Mouse (Mus musculus) MEL (cell line): ENCODE results near the gene Minos1. TPM values are rescaled to one million over a fixed set of nuclear protein-coding genes. Genes with fewer than 3 reads are reported as not detected.

Source experiments
- DNase-seq: peaks from one replicate; pipeline ENCODE4 v3.0.0; 2011; ENCODE audit warnings: low read depth, low spot score
- H3K27ac ChIP-seq: 2 replicates; pipeline ENCODE4 v1.5.1; 2012; ENCODE audit warnings: low read depth, mild to moderate bottlenecking, control low read depth, low read length, moderate library complexity; ENCODE audit not compliant: control insufficient read depth
- H3K27me3 ChIP-seq, 2 experiments: fragments of 150-350 bp in 1 of 2; sonication (generic) in 1 of 2; 2 replicates each; pipeline ENCODE4 v1.6.1; 2012; ENCODE audit warnings: low read length in 2 of 2, mild to moderate bottlenecking in 2 of 2, improper control_type of control experiment in 1 of 2, moderate library complexity in 1 of 2; ENCODE audit not compliant: insufficient read depth in 2 of 2, control insufficient read depth in 1 of 2
- H3K36me3 ChIP-seq, 2 experiments: 2 replicates each; pipeline ENCODE4 v1.6.1; 2012 to 2014; ENCODE audit warnings: low read length in 2 of 2, improper control_type of control experiment in 1 of 2, inconsistent platforms in 1 of 2, mild to moderate bottlenecking in 1 of 2; ENCODE audit not compliant: insufficient read depth in 2 of 2, control insufficient read depth in 1 of 2
- H3K4me1 ChIP-seq, 2 experiments: fragments of 150-350 bp in 1 of 2; sonication (generic) in 1 of 2; 2 replicates each; pipeline ENCODE4 v1.6.1; 2012; ENCODE audit warnings: low read length in 2 of 2, improper control_type of control experiment in 1 of 2, mild to moderate bottlenecking in 1 of 2; ENCODE audit not compliant: insufficient read depth in 2 of 2, control insufficient read depth in 1 of 2
- H3K4me3 ChIP-seq, 2 experiments: fragments of 150-350 bp in 1 of 2; sonication (generic) in 1 of 2; 2 replicates each; pipeline ENCODE4 v1.5.1; 2012; ENCODE audit warnings: low read depth in 2 of 2, low read length in 2 of 2, mild to moderate bottlenecking in 2 of 2, moderate library complexity in 2 of 2, control low read depth in 1 of 2, improper control_type of control experiment in 1 of 2; ENCODE audit not compliant: control insufficient read depth in 1 of 2, insufficient read depth in 1 of 2
- H3K79me2 ChIP-seq: 2 replicates; pipeline ENCODE4 v1.6.1; 2012; ENCODE audit warnings: mild to moderate bottlenecking, low read length, moderate library complexity; ENCODE audit not compliant: control insufficient read depth, poor library complexity, insufficient read depth
- H3K9ac ChIP-seq: 2 replicates; pipeline ENCODE4 v1.6.1; 2012; ENCODE audit warnings: low read depth, mild to moderate bottlenecking, control low read depth, low read length, moderate library complexity; ENCODE audit not compliant: control insufficient read depth, poor library complexity, severe bottlenecking
- H3K9me3 ChIP-seq: fragments of 150-350 bp; sonication (generic); replicated peaks from 2 replicates; pipeline ENCODE4 v1.6.1; 2012; ENCODE audit warnings: mild to moderate bottlenecking, low read length, improper control_type of control experiment, moderate library complexity; ENCODE audit not compliant: insufficient read depth
- BHLHE40 ChIP-seq: IDR thresholded peaks from 2 replicates; pipeline ENCODE4 v1.6.1; 2012; ENCODE audit warnings: low read depth, mild to moderate bottlenecking, inconsistent platforms, low read length, improper control_type of control experiment, borderline replicate concordance
- CHD1 ChIP-seq: IDR thresholded peaks from 2 replicates; pipeline ENCODE4 v1.6.1; 2012; ENCODE audit warnings: low read depth, mild to moderate bottlenecking, inconsistent platforms, low read length, improper control_type of control experiment
- CHD2 ChIP-seq: IDR thresholded peaks from 2 replicates; pipeline ENCODE4 v1.6.1; 2011; ENCODE audit warnings: low read length, improper control_type of control experiment
- CTCF ChIP-seq, 3 experiments: IDR thresholded peaks in 2 of 3; conservative IDR thresholded peaks in 1 of 3; 2 replicates each; pipeline ENCODE4 v1.5.1; 2011 to 2012; ENCODE audit warnings: low read length in 3 of 3, low read depth in 2 of 3, mild to moderate bottlenecking in 2 of 3, improper control_type of control experiment in 1 of 3, inconsistent platforms in 1 of 3, mixed read lengths in 1 of 3, moderate library complexity in 1 of 3; ENCODE audit not compliant: control insufficient read depth in 1 of 3, insufficient read depth in 1 of 3, poor library complexity in 1 of 3, severe bottlenecking in 1 of 3
- E2F4 ChIP-seq: IDR thresholded peaks from 2 replicates; pipeline ENCODE4 v1.6.1; 2011; ENCODE audit warnings: low read depth, low read length, improper control_type of control experiment, borderline replicate concordance
- ELF1 ChIP-seq: IDR thresholded peaks from 2 replicates; pipeline ENCODE4 v1.6.1; 2014; ENCODE audit warnings: low read depth, mild to moderate bottlenecking, inconsistent platforms, low read length, improper control_type of control experiment, moderate library complexity
- ETS1 ChIP-seq: IDR thresholded peaks from 2 replicates; pipeline ENCODE4 v1.6.1; 2012; ENCODE audit warnings: low read depth, mild to moderate bottlenecking, inconsistent platforms, low read length, improper control_type of control experiment, moderate library complexity
- GATA1 ChIP-seq: IDR thresholded peaks from 2 replicates; pipeline ENCODE4 v1.6.1; 2011; ENCODE audit warnings: low read depth, low read length, improper control_type of control experiment
- HCFC1 ChIP-seq: IDR thresholded peaks from 2 replicates; pipeline ENCODE4 v1.6.1; 2012; ENCODE audit warnings: low read depth, mild to moderate bottlenecking, inconsistent platforms, low read length, improper control_type of control experiment, moderate library complexity
- JUND ChIP-seq: IDR thresholded peaks from 2 replicates; pipeline ENCODE4 v1.6.1; 2011; ENCODE audit warnings: low read depth, mild to moderate bottlenecking, improper control_type of control experiment, low read length
- MAFK ChIP-seq: IDR thresholded peaks from 2 replicates; pipeline ENCODE4 v1.6.1; 2011; ENCODE audit warnings: low read depth, mild to moderate bottlenecking, low read length, improper control_type of control experiment, borderline replicate concordance
- MAZ ChIP-seq: IDR thresholded peaks from 2 replicates; pipeline ENCODE4 v1.6.1; 2012; ENCODE audit warnings: low read depth, mild to moderate bottlenecking, inconsistent platforms, low read length, improper control_type of control experiment
- MEF2A ChIP-seq: IDR thresholded peaks from 2 replicates; pipeline ENCODE4 v1.6.1; 2014; ENCODE audit warnings: low read depth, mild to moderate bottlenecking, inconsistent platforms, low read length, improper control_type of control experiment; ENCODE audit not compliant: poor library complexity, insufficient replicate concordance, severe bottlenecking; ENCODE audit errors: extremely low read depth
- MXI1 ChIP-seq: IDR thresholded peaks from 2 replicates; pipeline ENCODE4 v1.6.1; 2011; ENCODE audit warnings: mild to moderate bottlenecking, low read depth, low read length, improper control_type of control experiment
- MYC ChIP-seq: IDR thresholded peaks from 2 replicates; pipeline ENCODE4 v1.6.1; 2011; ENCODE audit warnings: low read depth, mild to moderate bottlenecking, low read length, improper control_type of control experiment, moderate library complexity
- NRF1 ChIP-seq: IDR thresholded peaks from 2 replicates; pipeline ENCODE4 v1.6.1; 2014; ENCODE audit warnings: low read depth, mild to moderate bottlenecking, inconsistent platforms, low read length, improper control_type of control experiment, moderate library complexity; ENCODE audit not compliant: poor library complexity, insufficient read depth, severe bottlenecking
- POLR2A ChIP-seq, 2 experiments: IDR thresholded peaks; 2 replicates each; pipeline ENCODE4 v1.6.1; 2011 to 2012; ENCODE audit warnings: low read length in 2 of 2, mild to moderate bottlenecking in 2 of 2, control low read depth in 1 of 2, improper control_type of control experiment in 1 of 2, low read depth in 1 of 2, moderate library complexity in 1 of 2; ENCODE audit not compliant: control insufficient read depth in 1 of 2, insufficient read depth in 1 of 2, poor library complexity in 1 of 2
- POLR2AphosphoS5 ChIP-seq: IDR thresholded peaks from 2 replicates; pipeline ENCODE4 v1.6.1; 2012; ENCODE audit warnings: low read depth, borderline replicate concordance, mild to moderate bottlenecking, inconsistent platforms, low read length, moderate library complexity, mixed read lengths
- RAD21 ChIP-seq: IDR thresholded peaks from 2 replicates; pipeline ENCODE4 v1.6.1; 2011; ENCODE audit warnings: mild to moderate bottlenecking, low read depth, low read length, improper control_type of control experiment
- SIN3A ChIP-seq: IDR thresholded peaks from 2 replicates; pipeline ENCODE4 v1.6.1; 2012; ENCODE audit warnings: low read length, improper control_type of control experiment, inconsistent platforms
- TAL1 ChIP-seq: IDR thresholded peaks from 2 replicates; pipeline ENCODE4 v1.6.1; 2012; ENCODE audit warnings: mild to moderate bottlenecking, inconsistent platforms, low read length, moderate library complexity, mixed read lengths
- TBP ChIP-seq: IDR thresholded peaks from 2 replicates; pipeline ENCODE4 v1.8.0; 2011; ENCODE audit warnings: low read depth, low read length, improper control_type of control experiment
- UBTF ChIP-seq: IDR thresholded peaks from 2 replicates; pipeline ENCODE4 v1.6.1; 2012; ENCODE audit warnings: low read depth, mild to moderate bottlenecking, inconsistent platforms, low read length, improper control_type of control experiment, moderate library complexity, borderline replicate concordance; ENCODE audit not compliant: insufficient read depth
- USF1 ChIP-seq: IDR thresholded peaks from 2 replicates; pipeline ENCODE4 v1.6.1; 2014; ENCODE audit warnings: low read depth, mild to moderate bottlenecking, inconsistent platforms, low read length, improper control_type of control experiment, moderate library complexity
- USF2 ChIP-seq, 2 experiments: IDR thresholded peaks; 2 replicates each; pipeline ENCODE4 v1.6.1; 2011 to 2012; ENCODE audit warnings: improper control_type of control experiment in 2 of 2, low read length in 2 of 2, borderline replicate concordance in 1 of 2, inconsistent platforms in 1 of 2, low read depth in 1 of 2, mild to moderate bottlenecking in 1 of 2; ENCODE audit not compliant: insufficient read depth in 1 of 2
- ZC3H11A ChIP-seq: IDR thresholded peaks from 2 replicates; pipeline ENCODE4 v1.6.1; 2012; ENCODE audit warnings: low read depth, mild to moderate bottlenecking, inconsistent platforms, low read length, improper control_type of control experiment
- ZNF384 ChIP-seq: IDR thresholded peaks from 2 replicates; pipeline ENCODE4 v1.6.1; 2012; ENCODE audit warnings: low read depth, mild to moderate bottlenecking, inconsistent platforms, low read length, improper control_type of control experiment
- polyA plus RNA-seq, 2 experiments: library from polyadenylated mRNA; stranded (reverse) in 1 of 2; unstranded in 1 of 2; fragments of >175 nt in 1 of 2; fragments of >200 nt in 1 of 2; gene quantifications; 2 replicates each; pipeline versions ENCODE4 v1.2.1 to v1.2.4; 2012; ENCODE audit warnings: low replicate concordance in 2 of 2, low read depth in 1 of 2; ENCODE audit not compliant: insufficient read length in 2 of 2, insufficient read depth in 1 of 2, missing spikeins in 1 of 2
- total RNA-seq: library from RNA; depleted of rRNA; stranded (reverse); fragments of 300-350 nt; gene quantifications from 2 replicates; pipeline ENCODE4 v1.2.3, GENCODE M21; 2012

Minos1 gene
- total and polyA plus RNA-seq, 3 experiments, result 163 to 401 TPM; not detected in 1

GRCm38 (mm10) chr4:139169748-139170279, 38.9 kb upstream of the Minos1 start:
- no peaks in the 10 kb centered on the region for H3K9me3 ChIP-seq
- DNase-seq, result no peak
- H3K4me3 ChIP-seq, result peak overlapping the region; percentile 19 to 24; a peak in 3 of 4 replicates
- H3K27me3 ChIP-seq, result no peaks in the 10 kb centered on the region; a peak in 1 of 4 replicates
- TF ChIP-seq ZNF384 (no peak), CHD1 (no peak), TAL1 (no peak), TBP (no peak), HCFC1 (no peak), MXI1 (no peak), USF1 (no peak), MYC (no peak), POLR2AphosphoS5 (no peak), MAZ (no peak), MAFK (no peak), SIN3A (no peak)
- H3K4me1 ChIP-seq, result peaks cover 0 to 9% of the 10 kb centered on the region in 2 experiments; a peak in 1 of 4 replicates
- no peaks in the 10 kb centered on the region for H3K79me2 ChIP-seq
- H3K9ac ChIP-seq, result peak overlapping the region; percentile 61
- peak overlapping the region; percentile 73 for H3K27ac ChIP-seq
- peaks cover 0 to 2% of the 10 kb centered on the region in 2 experiments; a peak in 2 of 4 replicates for H3K36me3 ChIP-seq

GRCm38 (mm10) chr4:139168985-139169747, 38.3 kb upstream of the Minos1 start:
- peak overlapping the region; percentile 19 to 24 for H3K4me3 ChIP-seq
- peak overlapping the region; percentile 61 for H3K9ac ChIP-seq
- DNase-seq, result peak; percentile 85
- H3K27me3 ChIP-seq, result no peaks in the 10 kb centered on the region; a peak in 1 of 4 replicates
- H3K79me2 ChIP-seq, result no peaks in the 10 kb centered on the region
- peak overlapping the region; percentile 73 for H3K27ac ChIP-seq
- H3K4me1 ChIP-seq, result peaks cover 0 to 9% of the 10 kb centered on the region in 2 experiments; a peak in 1 of 4 replicates
- H3K9me3 ChIP-seq, result no peaks in the 10 kb centered on the region
- peaks cover 0 to 2% of the 10 kb centered on the region in 2 experiments; a peak in 2 of 4 replicates for H3K36me3 ChIP-seq
- TF ChIP-seq NRF1 (no peak), ZC3H11A (0 out of 2 replicates have a peak, but pooled peaks have one; percentile 8), CHD1 (no peak), BHLHE40 (no peak), CHD2 (no peak), RAD21 (peak; percentile 12), ELF1 (no peak), POLR2AphosphoS5 (no peak), USF2 (IDR thresholded peaks at IDR 0.05; ENCODE audit: borderline replicate concordance in 1 of 2, insufficient read depth in 1 of 2, low read depth in 1 of 2, low read length in 2 of 2) (no peak), E2F4 (no peak), POLR2A (IDR thresholded peaks at IDR 0.05; ENCODE audit: control insufficient read depth in 1 of 2, insufficient read depth in 1 of 2, low read depth in 1 of 2, low read length in 2 of 2, poor library complexity in 1 of 2) (peak in 1 of 2 experiments; percentile 50; a peak in 2 of 4 replicates), TBP (peak; percentile 43; the same call in 1 of the 2 replicates), CTCF (IDR thresholded peaks at IDR 0.05 in 2 of 3, conservative IDR thresholded peaks at IDR 0.05 in 1 of 3; ENCODE audit: control insufficient read depth in 1 of 3, insufficient read depth in 1 of 3, low read depth in 2 of 3, low read length in 3 of 3, poor library complexity in 1 of 3, severe bottlenecking in 1 of 3) (peak in 1 of 3 experiments; percentile 51; a peak in 2 of 6 replicates), UBTF (no peak), GATA1 (no peak), ETS1 (0 out of 2 replicates have a peak, but pooled peaks have one; percentile 13), TAL1 (no peak), MEF2A (no peak), MYC (peak; percentile 68; the same call in 1 of the 2 replicates), JUND (no peak)
